ENCODE assay signal across 7 mouse cellular contexts in genomic region chr1:52231939-52232765, GRCm38 (mm10). TPM values are rescaled to one million over a fixed set of nuclear protein-coding genes. Genes with fewer than 3 reads are reported as not detected.
DNase-seq lines count a peak whose midpoint lies in the region; ATAC-seq and TF ChIP-seq lines count a peak whose summit lies in the region.

No protein-coding gene starts in this region.

- H3K27me3 ChIP-seq in limb, embryonic 11.5 days (ENCODE audit: control insufficient read depth, insufficient read depth, low read length), result no peaks in the 10 kb centered on the region
- peaks cover 4% of the 10 kb centered on the region; the same call in 1 of the 2 replicates for H3K27me3 ChIP-seq in midbrain, embryonic 13.5 days
- H3K27me3 ChIP-seq in small intestine, adult 2 months (ENCODE audit: control insufficient read depth, insufficient read depth, low read length), result no peaks in the 10 kb centered on the region

- no peak for TF ChIP-seq CTCF in small intestine, adult 2 months (IDR thresholded peaks at IDR 0.05; ENCODE audit: extremely low read depth, insufficient read length, insufficient replicate concordance, low read depth, low read length)

- no peaks in the 10 kb centered on the region for H3K36me3 ChIP-seq in limb, embryonic 11.5 days (ENCODE audit: control insufficient read depth, insufficient read depth, low read length)
- no peaks in the 10 kb centered on the region for H3K36me3 ChIP-seq in midbrain, embryonic 13.5 days
- H3K36me3 ChIP-seq in small intestine, adult 2 months (ENCODE audit: control insufficient read depth, insufficient read depth, low read length), result 0 out of 2 replicates have a peak, but pooled peaks cover 1% of the 10 kb centered on the region

- no peaks in the 10 kb centered on the region for H3K9me3 ChIP-seq in limb, embryonic 11.5 days (ENCODE audit: control insufficient read depth, low read length)
- H3K9me3 ChIP-seq in midbrain, embryonic 13.5 days, result no peaks in the 10 kb centered on the region

- H3K27ac ChIP-seq in limb, embryonic 11.5 days (replicated peaks; ENCODE audit: low read depth, low read length), result peak overlapping the region; percentile 91
- H3K27ac ChIP-seq in midbrain, embryonic 13.5 days, result peak overlapping the region; percentile 98
- H3K27ac ChIP-seq in small intestine, adult 2 months (ENCODE audit: insufficient read depth, low read depth, low read length), result peak overlapping the region; percentile 90

- peak overlapping the region; percentile 93 for H3K9ac ChIP-seq in limb, embryonic 11.5 days (ENCODE audit: low read length)
- H3K9ac ChIP-seq in midbrain, embryonic 13.5 days (replicated peaks), result peak overlapping the region; percentile 96

- peak; percentile 71 for DNase-seq in adrenal gland, postnatal 10 days
- DNase-seq in embryo, embryonic 9.5 days (ENCODE audit: extremely low spot score), result peak; percentile 75
- DNase-seq in kidney, adult 18-20 months, result peak; percentile 69
- DNase-seq in limb, embryonic 11.5 days (ENCODE audit: low spot score), result peak; percentile 78

- ATAC-seq in granulocyte monocyte progenitor cell, adult 5-6 weeks (replicated peaks; ENCODE audit: poor library complexity, severe bottlenecking), result peak; percentile 57
- peak; percentile 36; the same call in 1 of the 2 replicates for ATAC-seq in limb, embryonic 11.5 days (ENCODE audit: insufficient number of reproducible peaks, low FRiP score, low TSS enrichment, low read depth)
- peak; percentile 51 for ATAC-seq in midbrain, embryonic 13.5 days

- peak overlapping the region; percentile 57 for H3K4me2 ChIP-seq in limb, embryonic 11.5 days (ENCODE audit: low read depth, severe bottlenecking)
- peak overlapping the region; percentile 71 for H3K4me2 ChIP-seq in midbrain, embryonic 13.5 days (replicated peaks)

- H3K4me3 ChIP-seq in limb, embryonic 11.5 days (ENCODE audit: low read depth, low read length), result peak overlapping the region; percentile 94
- H3K4me3 ChIP-seq in midbrain, embryonic 13.5 days (replicated peaks), result peak overlapping the region; percentile 93
- H3K4me3 ChIP-seq in small intestine, adult 2 months (ENCODE audit: low read depth, low read length), result peak overlapping the region; percentile 97

- H3K4me1 ChIP-seq in limb, embryonic 11.5 days (ENCODE audit: control insufficient read depth, insufficient read depth, low read length), result no peaks in the 10 kb centered on the region; the same call in 1 of the 2 replicates
- H3K4me1 ChIP-seq in midbrain, embryonic 13.5 days (replicated peaks), result peaks cover 20% of the 10 kb centered on the region
- H3K4me1 ChIP-seq in small intestine, adult 2 months (ENCODE audit: control insufficient read depth, insufficient read depth, insufficient read length, low read length), result peaks cover 5% of the 10 kb centered on the region; the same call in 1 of the 2 replicates

- WGBS in limb, embryonic 11.5 days, result under 1% methylated on average over 61 of the region's 69 CpGs
- whole genome bisulfite sequencing in midbrain, embryonic 13.5 days, result under 1% methylated on average over 50 of the region's 69 CpGs
- under 1% methylated on average over 65 of the region's 69 CpGs for WGBS in small intestine, adult 2 months

- TF ChIP-seq POLR2A in small intestine, adult 2 months (IDR thresholded peaks at IDR 0.05; ENCODE audit: low read depth, low read length), result no peak

RNA-seq across cellular contexts. Expression of gene Gls, which starts 0.9 kb away (rescaled TPM):
- total RNA-seq in adrenal gland, postnatal 10 days (2021), result 100 to 1,000 TPM in 1 of 2 experiments, 10 to 100 TPM in 1; 78.0 to 105 TPM
- total RNA-seq in granulocyte monocyte progenitor cell, adult 5-6 weeks (2014; fragmentation: Nextera tagmentation), result 103 and 136 TPM in 2 replicates
- 192 and 196 TPM in 2 replicates for total RNA-seq in granulocyte monocyte progenitor cell, adult 5-6 weeks (2017)
- 29.0 and 30.6 TPM in 2 replicates for polyA plus RNA-seq in limb, embryonic 11.5 days (2014; fragmentation: Nextera tagmentation; extraction: Ambion mirVana)
- polyA plus RNA-seq in midbrain, embryonic 13.5 days (2015; fragmentation: Nextera tagmentation; extraction: Ambion mirVana), result 26.1 and 26.6 TPM in 2 replicates
- polyA plus RNA-seq in small intestine, adult 2 months (2012; rRNA removed), result 4.6 and 32.8 TPM in 2 replicates

Comparison
In these comparisons a context has a peak if more than half of its experiments do, and no peak if none do; other contexts are left out.
1. Peak in every context shown above with its lines: DNase-seq, ATAC-seq, H3K4me3 ChIP-seq and H3K27ac ChIP-seq.